Mouse (Mus musculus) E14TG2a.4 (cell line): ENCODE measurements around the gene Polr1a.

Experiments used
- CTCF ChIP-seq: conservative IDR thresholded peaks from 2 replicates; pipeline ENCODE4 v1.5.1; 2014; ENCODE audit warnings: low read length
- NANOG ChIP-seq: IDR thresholded peaks from 2 replicates; pipeline ENCODE4 v1.6.1; 2014; ENCODE audit warnings: borderline replicate concordance, low read length, mixed read lengths
- POU5F1 ChIP-seq: IDR thresholded peaks from 2 replicates; pipeline ENCODE4 v1.6.1; 2014; ENCODE audit warnings: low read length, borderline replicate concordance

DNA sequence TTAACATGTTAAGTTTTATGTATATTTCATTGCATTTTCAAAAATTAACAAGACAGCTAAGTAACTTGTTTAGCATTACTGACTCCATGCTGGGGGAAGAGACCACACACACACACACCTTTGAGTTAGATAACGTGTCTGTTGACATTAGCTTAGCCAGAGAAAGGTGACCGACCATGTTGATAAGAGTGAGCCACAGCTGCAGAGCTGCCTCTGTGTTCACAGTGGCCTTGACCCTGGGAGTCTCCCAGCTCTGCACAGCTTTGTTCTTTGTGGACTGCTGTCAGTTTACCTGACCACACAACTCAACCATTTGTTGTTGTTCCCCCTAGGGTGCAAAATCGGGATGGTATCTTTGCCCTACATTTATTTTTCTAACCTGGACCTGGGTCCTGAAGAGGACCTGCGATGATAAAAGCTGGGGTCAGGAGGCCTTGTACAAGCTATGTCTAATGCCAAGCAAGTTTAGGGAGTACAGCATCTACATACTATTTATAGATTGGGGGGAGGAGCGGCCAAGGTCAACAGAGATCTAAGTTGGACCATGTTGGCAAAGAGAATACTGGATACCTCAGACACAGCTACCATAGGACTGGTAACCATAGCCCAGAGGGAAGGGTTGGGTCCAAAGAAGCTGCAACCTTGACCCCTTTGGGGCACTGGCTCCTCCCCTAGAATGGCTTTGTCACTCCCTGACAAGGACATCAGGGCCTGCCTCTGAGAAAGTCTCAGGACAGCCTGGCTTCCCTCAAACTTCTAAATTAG is 3.0 kb downstream of the Polr1a start:
- no peak for TF ChIP-seq CTCF
- no peak for TF ChIP-seq POU5F1
- no peak for TF ChIP-seq NANOG
